Mouse (Mus musculus): ENCODE measurements around the gene Usp15.

- no peak for TF ChIP-seq CTCF (conservative IDR thresholded peaks at IDR 0.05; ENCODE audit: insufficient read depth, insufficient read length, low read depth, low read length)
- no peak for TF ChIP-seq POLR2A (IDR thresholded peaks at IDR 0.05; ENCODE audit: low read depth, low read length)
These were observed 84.0 kb downstream of the Usp15 start for GRCm38 (mm10) chr10:123112787-123113168.

Data from kidney, adult 2 months (tissue).